11 mouse cellular contexts compared by ENCODE assay signal in genomic region chr3:52043847-52044246, GRCm38 (mm10).
DNase-seq lines count a peak whose midpoint lies in the region; ATAC-seq and TF ChIP-seq lines count a peak whose summit lies in the region.
"Had no signal": no experiment of that assay in that cellular context is flagged by ENCODE, and none has a peak within 500 bp of the region (broad histone marks: within the 10 kb centered on the region; RNA-seq: fewer than 3 reads in every experiment).

No protein-coding gene starts in this region.

- H3K4me2 ChIP-seq in intestine, embryonic 15.5 days (replicated peaks) = no peak overlapping the region

- H3K36me3 ChIP-seq in kidney, adult 2 months (ENCODE audit: control insufficient read depth, insufficient read depth, low read length) = no peaks in the 10 kb centered on the region
- no peaks in the 10 kb centered on the region for H3K36me3 ChIP-seq in embryonic facial prominence, embryonic 10.5 days (replicated peaks)
- H3K36me3 ChIP-seq in intestine, embryonic 15.5 days = no peaks in the 10 kb centered on the region

- peaks cover 7% of the 10 kb centered on the region; the same call in 1 of the 2 replicates for H3K4me1 ChIP-seq in kidney, adult 2 months (ENCODE audit: control insufficient read depth, insufficient read depth, low read length)
- peaks cover 66% of the 10 kb centered on the region for H3K4me1 ChIP-seq in embryonic facial prominence, embryonic 10.5 days
- peaks cover 42% of the 10 kb centered on the region for H3K4me1 ChIP-seq in intestine, embryonic 15.5 days (replicated peaks)

- WGBS in kidney, adult 2 months = 76% methylated on average over 4 of the region's 4 CpGs
- 49% methylated on average over 4 of the region's 4 CpGs for WGBS in embryonic facial prominence, embryonic 10.5 days
- 54% methylated on average over 4 of the region's 4 CpGs for WGBS in intestine, embryonic 15.5 days

- peak overlapping the region; percentile 26; the same call in 1 of the 2 replicates for H3K27ac ChIP-seq in kidney, adult 2 months (ENCODE audit: insufficient read depth, low read depth, low read length)
- H3K27ac ChIP-seq in embryonic facial prominence, embryonic 10.5 days (replicated peaks) = peak overlapping the region; percentile 92
- peak overlapping the region; percentile 94 for H3K27ac ChIP-seq in intestine, embryonic 15.5 days

- no peaks in the 10 kb centered on the region for H3K27me3 ChIP-seq in kidney, adult 2 months (replicated peaks; ENCODE audit: control insufficient read depth, insufficient read depth, low read length)
- no peaks in the 10 kb centered on the region for H3K27me3 ChIP-seq in embryonic facial prominence, embryonic 10.5 days (replicated peaks; ENCODE audit: low read depth, poor library complexity, severe bottlenecking)
- no peaks in the 10 kb centered on the region for H3K27me3 ChIP-seq in intestine, embryonic 15.5 days (replicated peaks)

- no peak for TF ChIP-seq POLR2A in kidney, adult 2 months (IDR thresholded peaks at IDR 0.05; ENCODE audit: low read depth, low read length)

- H3K4me3 ChIP-seq in kidney, adult 2 months (ENCODE audit: insufficient read depth, low read depth, low read length) = no peak overlapping the region
- no peak overlapping the region for H3K4me3 ChIP-seq in embryonic facial prominence, embryonic 10.5 days
- no peak overlapping the region for H3K4me3 ChIP-seq in intestine, embryonic 15.5 days (replicated peaks)

- H3K9me3 ChIP-seq in embryonic facial prominence, embryonic 10.5 days = no peaks in the 10 kb centered on the region
- H3K9me3 ChIP-seq in intestine, embryonic 15.5 days = no peaks in the 10 kb centered on the region

- no peak for TF ChIP-seq CTCF in kidney, adult 2 months (conservative IDR thresholded peaks at IDR 0.05; ENCODE audit: insufficient read depth, insufficient read length, low read depth, low read length)

- no peak for DNase-seq in kidney, adult 2 months
- DNase-seq in kidney, postnatal 4 days = no peak
- DNase-seq in 3T3-L1 (ENCODE audit: low read depth, low spot score) (peak; percentile 29), adipocyte (ENCODE audit: low spot score) (no peak)
- no peak for DNase-seq in embryonic facial prominence, embryonic 10.5 days (ENCODE audit: low spot score)
- DNase-seq in ovary, postnatal 14 days (ENCODE audit: low spot score) = no peak
- DNase-seq in gastrocnemius, adult 8-10 months (ENCODE audit: low spot score in 2 of 2) = no peak
- DNase-seq: gastrocnemius, postnatal 25 days; lung, adult 18-20 months had no signal

- peak; percentile 35 for ATAC-seq in intestine, embryonic 15.5 days
- ATAC-seq: inflammation-experienced regulatory T-cells, adult 6 months had no signal

- no peak overlapping the region for H3K9ac ChIP-seq in intestine, embryonic 15.5 days

Comparison
In these comparisons a context has a peak if more than half of its experiments do, and no peak if none do; other contexts are left out.
1. H3K27ac ChIP-seq: peak in every context shown above with its lines; median percentile 94 in intestine, embryonic 15.5 days; 92 in embryonic facial prominence, embryonic 10.5 days; 26 in kidney, adult 2 months.